Mouse (Mus musculus): ENCODE data around the gene Nipbl.

The Nipbl gene

DNA sequence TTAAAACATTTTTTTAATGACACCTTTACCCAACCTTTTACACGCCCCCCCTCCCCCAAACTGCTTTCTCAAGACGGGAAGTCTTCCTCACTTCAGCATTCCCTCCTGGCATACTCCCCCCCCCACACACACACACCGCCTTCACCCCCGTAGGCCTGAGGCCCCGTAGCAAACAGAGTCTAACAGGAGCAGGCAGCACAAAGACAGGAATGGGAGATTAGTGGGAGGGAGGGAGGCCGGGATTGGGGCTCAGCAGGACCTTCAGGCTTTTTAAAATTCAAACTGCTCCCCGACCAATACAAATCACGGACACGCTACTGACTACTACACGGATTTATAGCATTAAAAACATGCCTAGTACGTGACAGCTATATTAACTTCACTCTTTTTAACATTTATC is 2.1 kb downstream of the Nipbl start:
- no peaks in the 10 kb centered on the region for H3K36me3 ChIP-seq (ENCODE audit: insufficient read depth, low read length)
- H3K4me1 ChIP-seq (replicated peaks; ENCODE audit: low read depth, low read length), result peaks cover 37% of the 10 kb centered on the region
- no peak for TF ChIP-seq CTCF (conservative IDR thresholded peaks at IDR 0.05; ENCODE audit: low read length)
- no peak for TF ChIP-seq NANOG (IDR thresholded peaks at IDR 0.05; ENCODE audit: borderline replicate concordance, low read length)
- TF ChIP-seq POU5F1 (IDR thresholded peaks at IDR 0.05; ENCODE audit: borderline replicate concordance, low read length), result no peak
- H3K27me3 ChIP-seq (ENCODE audit: insufficient read depth, low read length), result no peaks in the 10 kb centered on the region
- peak overlapping the region; percentile 98 for H3K4me3 ChIP-seq (replicated peaks; ENCODE audit: low read length)
- no peaks in the 10 kb centered on the region for H3K9me3 ChIP-seq (ENCODE audit: low read length)

GRCm38 (mm10) chr15:8433239-8433947 is 10.9 kb downstream of the Nipbl start:
- TF ChIP-seq CTCF (conservative IDR thresholded peaks at IDR 0.05; ENCODE audit: low read length), result no peak
- TF ChIP-seq NANOG (IDR thresholded peaks at IDR 0.05; ENCODE audit: borderline replicate concordance, low read length), result no peak
- no peak for TF ChIP-seq POU5F1 (IDR thresholded peaks at IDR 0.05; ENCODE audit: borderline replicate concordance, low read length)
- no peaks in the 10 kb centered on the region for H3K9me3 ChIP-seq (ENCODE audit: low read length)

GRCm38 (mm10) chr15:8432534-8432933 is 11.7 kb downstream of the Nipbl start:
- H3K9me3 ChIP-seq (ENCODE audit: low read length), result no peaks in the 10 kb centered on the region
- TF ChIP-seq NANOG (IDR thresholded peaks at IDR 0.05; ENCODE audit: borderline replicate concordance, low read length) (no peak), CTCF (conservative IDR thresholded peaks at IDR 0.05; ENCODE audit: low read length) (no peak), POU5F1 (IDR thresholded peaks at IDR 0.05; ENCODE audit: borderline replicate concordance, low read length) (no peak)

More at GRCm38 (mm10) chr15:8433239-8433947, 10.9 kb downstream of the Nipbl start:
- Histone ChIP-seq H3K27me3 (ENCODE audit: insufficient read depth, low read length) (no peaks in the 10 kb centered on the region), H3K4me1 (replicated peaks; ENCODE audit: low read depth, low read length) (peaks cover 35% of the 10 kb centered on the region), H3K36me3 (ENCODE audit: insufficient read depth, low read length) (no peaks in the 10 kb centered on the region), H3K4me3 (replicated peaks; ENCODE audit: low read length) (no peak overlapping the region)

GRCm38 (mm10) chr15:8429502-8429901 is 14.8 kb downstream of the Nipbl start:
- Histone ChIP-seq H3K4me3 (replicated peaks; ENCODE audit: low read length) (no peak overlapping the region), H3K9me3 (ENCODE audit: low read length) (no peaks in the 10 kb centered on the region), H3K36me3 (ENCODE audit: insufficient read depth, low read length) (no peaks in the 10 kb centered on the region), H3K4me1 (replicated peaks; ENCODE audit: low read depth, low read length) (peaks cover 39% of the 10 kb centered on the region), H3K27me3 (ENCODE audit: insufficient read depth, low read length) (no peaks in the 10 kb centered on the region)
- no peak for TF ChIP-seq CTCF (conservative IDR thresholded peaks at IDR 0.05; ENCODE audit: low read length)
- no peak for TF ChIP-seq POU5F1 (IDR thresholded peaks at IDR 0.05; ENCODE audit: borderline replicate concordance, low read length)
- TF ChIP-seq NANOG (IDR thresholded peaks at IDR 0.05; ENCODE audit: borderline replicate concordance, low read length), result no peak

More at GRCm38 (mm10) chr15:8432534-8432933, 11.7 kb downstream of the Nipbl start:
- Histone ChIP-seq H3K36me3 (ENCODE audit: insufficient read depth, low read length) (no peaks in the 10 kb centered on the region), H3K4me3 (replicated peaks; ENCODE audit: low read length) (no peak overlapping the region), H3K27me3 (ENCODE audit: insufficient read depth, low read length) (no peaks in the 10 kb centered on the region), H3K4me1 (replicated peaks; ENCODE audit: low read depth, low read length) (peaks cover 39% of the 10 kb centered on the region)

DNA sequence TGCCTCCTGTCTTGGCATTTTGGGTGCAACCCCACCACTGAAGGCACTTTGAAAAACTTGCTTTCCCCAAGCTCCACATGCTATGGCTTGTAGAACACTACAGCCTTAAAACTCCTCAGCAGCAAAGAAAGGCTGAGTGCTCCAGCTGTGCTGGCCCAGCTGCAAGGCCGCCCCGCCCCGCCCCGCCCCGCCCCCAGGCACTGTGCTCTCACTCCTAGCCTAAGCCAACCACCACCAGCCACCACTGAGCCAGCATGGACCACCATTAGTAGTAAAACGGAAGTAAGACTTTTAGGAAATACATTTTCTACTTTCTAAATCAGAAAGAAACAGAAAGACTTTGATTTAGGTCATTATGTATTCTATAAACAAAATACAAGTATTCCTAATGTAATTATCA is 23.4 kb downstream of the Nipbl start:
- H3K36me3 ChIP-seq (ENCODE audit: insufficient read depth, low read length), result no peaks in the 10 kb centered on the region; the same call in 1 of the 2 replicates
- H3K4me3 ChIP-seq (replicated peaks; ENCODE audit: low read length), result no peak overlapping the region
- TF ChIP-seq POU5F1 (IDR thresholded peaks at IDR 0.05; ENCODE audit: borderline replicate concordance, low read length), result no peak
- TF ChIP-seq CTCF (conservative IDR thresholded peaks at IDR 0.05; ENCODE audit: low read length), result no peak
- no peak for TF ChIP-seq NANOG (IDR thresholded peaks at IDR 0.05; ENCODE audit: borderline replicate concordance, low read length)
- H3K4me1 ChIP-seq (replicated peaks; ENCODE audit: low read depth, low read length), result peaks cover 24% of the 10 kb centered on the region
- H3K27me3 ChIP-seq (ENCODE audit: insufficient read depth, low read length), result no peaks in the 10 kb centered on the region
- no peaks in the 10 kb centered on the region for H3K9me3 ChIP-seq (ENCODE audit: low read length)

DNA sequence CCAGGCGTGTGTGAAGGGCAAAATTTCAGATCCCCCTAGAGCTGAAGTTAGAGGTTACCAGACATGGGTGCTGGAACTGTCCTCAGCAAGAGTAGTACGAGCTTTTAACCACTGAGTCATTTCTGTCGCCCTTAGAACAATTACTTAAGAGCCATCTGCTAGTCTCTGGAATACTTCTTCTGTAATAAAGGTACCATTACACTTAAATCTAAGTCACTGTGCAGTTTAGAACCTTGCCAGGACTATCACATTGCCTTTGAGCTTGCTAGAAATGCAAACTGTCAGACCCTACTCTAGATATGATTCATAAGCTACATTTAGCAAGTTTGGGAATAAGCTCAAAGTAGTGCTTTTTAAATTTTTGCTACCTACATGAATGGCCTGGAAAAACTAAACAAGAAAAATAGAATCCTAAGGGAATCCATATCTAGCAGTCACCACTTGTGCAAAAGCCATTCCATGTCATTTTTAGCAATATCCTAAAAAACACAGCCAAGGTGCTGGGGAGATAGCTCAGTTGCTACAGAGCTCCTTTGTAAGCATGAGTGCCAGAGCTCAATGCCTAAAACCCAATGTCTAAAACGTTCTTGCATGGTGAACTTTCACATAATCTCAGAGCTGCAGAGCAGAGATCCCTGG is 27.6 kb downstream of the Nipbl start:
- TF ChIP-seq CTCF (conservative IDR thresholded peaks at IDR 0.05; ENCODE audit: low read length) (no peak), POU5F1 (IDR thresholded peaks at IDR 0.05; ENCODE audit: borderline replicate concordance, low read length) (no peak)
- Histone ChIP-seq H3K4me1 (replicated peaks; ENCODE audit: low read depth, low read length) (peaks cover 22% of the 10 kb centered on the region), H3K27me3 (ENCODE audit: insufficient read depth, low read length) (no peaks in the 10 kb centered on the region)

DNA sequence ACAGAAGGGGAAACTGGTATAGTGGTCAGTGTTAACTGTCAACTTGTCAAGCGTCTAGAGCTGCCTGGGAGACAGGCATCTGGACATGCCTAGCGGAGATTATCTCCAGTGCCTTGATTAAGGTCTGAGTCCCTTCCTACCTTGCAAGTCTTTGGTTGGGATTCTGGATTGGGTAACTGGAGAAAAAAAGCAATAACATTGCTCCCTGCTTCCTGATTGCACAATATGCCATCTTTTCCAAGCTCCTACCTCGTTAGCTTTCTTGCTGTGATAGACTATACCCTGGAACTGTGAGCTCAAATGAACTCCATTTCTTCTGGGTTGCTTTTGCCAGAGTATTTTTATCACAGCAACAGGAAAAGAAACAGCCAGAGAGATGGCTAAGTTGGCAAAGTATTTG is 30.9 kb downstream of the Nipbl start:
- no peaks in the 10 kb centered on the region; the same call in 1 of the 2 replicates for H3K36me3 ChIP-seq (ENCODE audit: insufficient read depth, low read length)
- H3K27me3 ChIP-seq (ENCODE audit: insufficient read depth, low read length), result no peaks in the 10 kb centered on the region
- no peak for TF ChIP-seq CTCF (conservative IDR thresholded peaks at IDR 0.05; ENCODE audit: low read length)
- no peak for TF ChIP-seq POU5F1 (IDR thresholded peaks at IDR 0.05; ENCODE audit: borderline replicate concordance, low read length)
- H3K9me3 ChIP-seq (ENCODE audit: low read length), result no peaks in the 10 kb centered on the region
- H3K4me3 ChIP-seq (replicated peaks; ENCODE audit: low read length), result no peak overlapping the region
- H3K4me1 ChIP-seq (replicated peaks; ENCODE audit: low read depth, low read length), result peaks cover 8% of the 10 kb centered on the region

More for the DNA sequence above, 27.6 kb downstream of the Nipbl start:
- no peaks in the 10 kb centered on the region for H3K9me3 ChIP-seq (ENCODE audit: low read length)
- H3K36me3 ChIP-seq (ENCODE audit: insufficient read depth, low read length), result no peaks in the 10 kb centered on the region; the same call in 1 of the 2 replicates
- H3K4me3 ChIP-seq (replicated peaks; ENCODE audit: low read length), result no peak overlapping the region

DNA sequence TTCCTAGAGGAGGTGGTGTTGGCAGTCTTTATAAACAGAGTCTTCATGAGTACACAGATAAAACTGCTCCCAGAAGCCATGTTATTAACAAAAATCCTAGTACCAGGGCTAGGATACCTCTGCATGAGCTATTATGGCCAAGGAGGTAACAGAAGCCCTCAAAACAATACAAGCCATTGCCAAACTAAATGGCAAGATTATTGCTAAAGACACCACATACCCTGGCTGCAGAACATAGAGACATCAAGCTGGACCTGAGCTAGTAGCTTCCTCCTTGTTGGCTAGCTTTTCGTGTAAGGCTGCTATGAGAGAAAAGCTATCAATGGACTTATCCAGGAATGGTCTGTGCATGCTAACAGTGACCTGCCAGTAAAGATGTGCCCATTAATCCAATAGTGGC is 32.4 kb downstream of the Nipbl start:
- Histone ChIP-seq H3K9me3 (ENCODE audit: low read length) (no peaks in the 10 kb centered on the region), H3K36me3 (ENCODE audit: insufficient read depth, low read length) (no peaks in the 10 kb centered on the region; the same call in 1 of the 2 replicates), H3K4me3 (replicated peaks; ENCODE audit: low read length) (no peak overlapping the region), H3K4me1 (replicated peaks; ENCODE audit: low read depth, low read length) (peaks cover 6% of the 10 kb centered on the region; the same call in 1 of the 2 replicates), H3K27me3 (ENCODE audit: insufficient read depth, low read length) (no peaks in the 10 kb centered on the region)
- TF ChIP-seq POU5F1 (IDR thresholded peaks at IDR 0.05; ENCODE audit: borderline replicate concordance, low read length), result no peak
- no peak for TF ChIP-seq CTCF (conservative IDR thresholded peaks at IDR 0.05; ENCODE audit: low read length)
- TF ChIP-seq NANOG (IDR thresholded peaks at IDR 0.05; ENCODE audit: borderline replicate concordance, low read length), result no peak
